Mouse (Mus musculus) liver, embryonic 12.5 days (tissue): ENCODE measurements around the gene Adgrg6. TPM values are rescaled to one million over a fixed set of nuclear protein-coding genes. Genes with fewer than 3 reads are reported as not detected.
A peak's percentile ranks its signal among the peaks of the same experiment; 100 is the strongest.

Experiments used
- ATAC-seq: fragments of 200-750 bp; cut with Nextera tagmentation; 2 replicates; pipeline ENCODE4 v1.8.0; 2017; ENCODE audit warnings: moderate number of reproducible peaks, mild to moderate bottlenecking, moderate library complexity
- H3K27ac ChIP-seq: fragments of 300-500 bp; sonication (generic); 2 replicates; pipeline ENCODE4 v1.5.1; 2016; ENCODE audit warnings: mild to moderate bottlenecking
- H3K27me3 ChIP-seq: fragments of 300-500 bp; sonication (generic); replicated peaks from 2 replicates; pipeline ENCODE4 v1.6.1; 2016; ENCODE audit warnings: mild to moderate bottlenecking, moderate library complexity
- H3K36me3 ChIP-seq: fragments of 300-500 bp; sonication (generic); 2 replicates; pipeline ENCODE4 v1.6.1; 2016; ENCODE audit warnings: mild to moderate bottlenecking, moderate library complexity
- H3K4me1 ChIP-seq: fragments of 300-500 bp; sonication (generic); 2 replicates; pipeline ENCODE4 v1.6.1; 2016
- H3K4me2 ChIP-seq: fragments of 300-500 bp; sonication (generic); 2 replicates; pipeline ENCODE4 v1.6.1; 2016; ENCODE audit warnings: mild to moderate bottlenecking, moderate library complexity
- H3K4me3 ChIP-seq: fragments of 300-500 bp; sonication (generic); 2 replicates; pipeline ENCODE4 v1.5.1; 2016; ENCODE audit warnings: mild to moderate bottlenecking, moderate library complexity
- H3K9ac ChIP-seq: fragments of 300-500 bp; sonication (generic); 2 replicates; pipeline ENCODE4 v1.6.1; 2016; ENCODE audit warnings: mild to moderate bottlenecking, moderate library complexity
- H3K9me3 ChIP-seq: fragments of 300-500 bp; sonication (generic); replicated peaks from 2 replicates; pipeline ENCODE4 v1.6.1; 2016; ENCODE audit warnings: mild to moderate bottlenecking, moderate library complexity
- WGBS: fragments of 180-500 bp; shearing (Covaris S2); methylation state at CpG from one replicate; pipeline ENCODE4 v1.1.7; 2016; ENCODE audit not compliant: insufficient replicate concordance; 5-methylcytosine and 5-hydroxymethylcytosine counted together
- polyA plus RNA-seq: library from polyadenylated mRNA; unstranded; fragments of >200 nt; fragmentation: Nextera tagmentation; extraction: Ambion mirVana; gene quantifications from 2 replicates; pipeline ENCODE4 v1.2.1, GENCODE M21; 2016

The Adgrg6 gene
- 0.78 and 1.1 TPM in 2 replicates for polyA plus RNA-seq

DNA sequence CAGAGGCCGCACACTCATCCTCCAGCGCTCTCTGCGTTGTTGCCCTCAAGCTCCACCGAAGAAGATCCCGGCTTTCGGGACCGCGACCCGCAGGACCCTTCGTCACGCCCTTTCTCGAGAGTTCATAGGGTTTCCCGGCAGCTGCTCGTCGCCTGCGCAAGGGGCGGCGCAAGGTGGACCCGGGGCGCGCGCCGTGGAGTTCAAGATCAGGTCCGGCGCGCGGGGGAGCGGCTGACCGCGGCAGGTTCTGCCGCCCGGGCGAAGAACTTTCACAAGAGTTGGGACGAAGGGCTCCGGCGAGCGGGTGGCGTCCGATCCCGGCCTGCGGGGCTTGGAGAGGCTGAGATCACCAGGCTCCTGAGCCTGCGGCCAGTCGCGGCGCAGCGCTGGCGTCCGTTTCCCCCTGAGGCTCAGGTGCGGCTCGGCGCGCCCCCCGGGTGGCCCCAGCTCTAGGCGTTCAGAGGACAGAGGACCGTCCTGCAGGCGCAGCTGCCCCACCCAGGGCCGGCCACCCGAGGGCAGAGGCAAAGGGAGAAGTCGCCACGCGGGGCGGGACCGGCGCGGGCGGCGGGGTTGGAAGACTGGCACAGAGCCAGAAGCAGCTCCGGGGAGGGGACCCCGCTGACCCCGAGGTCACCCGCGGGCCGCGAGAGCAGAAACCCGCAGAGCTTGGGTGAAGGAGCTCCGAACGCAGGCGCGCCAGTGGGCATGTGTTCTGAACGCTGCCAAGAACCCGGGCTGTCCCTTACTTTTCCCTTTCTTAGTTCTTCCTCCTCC lies at the start of gene Adgrg6:
Gene Adgrg6, minus strand, starts transcription at position 719 of the 777 bp plus-strand sequence.
- no peak within 1 kb of the TSS for H3K27ac ChIP-seq
- no peaks in the 10 kb centered on the region for H3K36me3 ChIP-seq
- peak within 1 kb of the TSS; percentile 74 for H3K4me2 ChIP-seq
- H3K4me1 ChIP-seq: no peaks in the 10 kb centered on the region
- H3K9me3 ChIP-seq: no peaks in the 10 kb centered on the region
- peak within 1 kb of the TSS; percentile 27; the same call in 1 of the 2 replicates for H3K9ac ChIP-seq
- WGBS: under 1% methylated on average over 81 of the region's 81 CpGs
- no peak; the same call in 1 of the 2 replicates for ATAC-seq
- peak within 1 kb of the TSS; percentile 58 for H3K4me3 ChIP-seq
- peaks cover 38% of the 10 kb centered on the region for H3K27me3 ChIP-seq

DNA sequence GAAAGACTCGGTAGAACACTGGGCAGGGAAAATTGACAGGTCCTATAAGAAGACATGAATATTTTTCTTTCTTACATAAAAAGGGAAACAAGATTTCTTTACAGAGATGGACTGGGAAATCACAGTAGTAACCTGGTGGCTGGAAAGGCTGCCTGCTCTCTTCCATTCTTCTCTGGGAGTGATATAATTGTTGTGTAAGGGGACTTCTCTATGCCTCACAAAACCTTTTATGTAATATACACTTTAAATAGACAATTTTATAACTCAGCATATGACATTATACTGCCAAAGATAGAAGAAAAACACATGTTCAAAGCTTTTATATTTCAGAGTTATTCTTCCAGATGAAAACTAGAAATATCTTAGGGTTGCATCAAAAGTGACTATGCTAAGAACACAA lies 46.8 kb upstream of the Adgrg6 start:
- Histone ChIP-seq H3K4me1 (no peaks in the 10 kb centered on the region), H3K36me3 (no peaks in the 10 kb centered on the region), H3K27ac (no peak overlapping the region), H3K9me3 (no peaks in the 10 kb centered on the region), H3K4me2 (no peak overlapping the region), H3K4me3 (no peak overlapping the region), H3K9ac (no peak overlapping the region), H3K27me3 (no peaks in the 10 kb centered on the region)
- 80% methylated on average over 1 of the region's 1 CpGs for WGBS
- ATAC-seq: no peak

DNA sequence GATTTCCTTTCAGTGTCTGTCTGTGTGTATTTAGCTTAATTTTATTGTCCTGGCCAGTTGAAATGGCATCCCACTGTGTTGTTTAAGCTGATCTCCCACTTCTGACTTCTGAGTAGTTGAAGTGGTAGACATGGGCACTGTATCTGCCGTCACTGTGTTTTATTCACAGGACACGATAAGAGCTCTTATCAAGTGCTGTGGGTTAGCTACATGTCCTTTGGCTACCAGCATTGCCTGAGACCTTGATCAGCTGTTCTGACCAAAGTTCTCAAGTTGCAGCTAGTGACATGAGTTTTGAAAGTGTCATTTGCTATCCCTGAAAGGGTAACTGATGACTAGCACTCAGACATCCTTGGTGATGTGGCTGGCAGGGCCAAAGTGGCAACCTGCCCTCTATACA lies 45.4 kb upstream of the Adgrg6 start:
- H3K27ac ChIP-seq: no peak overlapping the region
- no peak for ATAC-seq
- H3K4me3 ChIP-seq: no peak overlapping the region
- H3K4me1 ChIP-seq: no peaks in the 10 kb centered on the region
- H3K9me3 ChIP-seq: no peaks in the 10 kb centered on the region
- H3K4me2 ChIP-seq: no peak overlapping the region
- no peak overlapping the region for H3K9ac ChIP-seq
- no peaks in the 10 kb centered on the region for H3K36me3 ChIP-seq
- 52% methylated on average over 2 of the region's 2 CpGs for WGBS
- H3K27me3 ChIP-seq: no peaks in the 10 kb centered on the region

DNA sequence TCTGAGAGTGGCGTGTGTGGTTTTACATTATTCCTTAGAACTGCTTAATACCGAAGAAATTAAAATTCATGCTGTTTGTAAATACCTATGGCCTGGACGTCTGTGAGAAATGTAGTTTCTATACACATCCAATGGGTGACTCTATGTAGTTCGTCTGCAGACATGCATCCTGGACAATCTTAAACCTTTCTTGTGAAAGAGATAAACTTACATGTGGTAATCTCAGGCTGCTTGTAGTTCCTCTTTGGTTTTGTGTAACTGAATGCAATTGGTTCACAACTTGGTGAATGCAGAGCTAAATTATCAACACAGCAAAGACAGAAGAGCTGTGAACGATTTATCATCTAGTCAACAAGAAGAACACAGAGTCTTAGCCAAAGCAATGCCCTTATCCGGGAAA lies 44.2 kb upstream of the Adgrg6 start:
- H3K4me2 ChIP-seq: no peak overlapping the region
- H3K4me1 ChIP-seq: no peaks in the 10 kb centered on the region
- H3K9me3 ChIP-seq: no peaks in the 10 kb centered on the region
- no peaks in the 10 kb centered on the region for H3K27me3 ChIP-seq
- H3K27ac ChIP-seq: no peak overlapping the region
- no peaks in the 10 kb centered on the region for H3K36me3 ChIP-seq
- no peak for ATAC-seq
- no peak overlapping the region for H3K9ac ChIP-seq
- no peak overlapping the region for H3K4me3 ChIP-seq
- WGBS: 56% methylated on average over 6 of the region's 6 CpGs

DNA sequence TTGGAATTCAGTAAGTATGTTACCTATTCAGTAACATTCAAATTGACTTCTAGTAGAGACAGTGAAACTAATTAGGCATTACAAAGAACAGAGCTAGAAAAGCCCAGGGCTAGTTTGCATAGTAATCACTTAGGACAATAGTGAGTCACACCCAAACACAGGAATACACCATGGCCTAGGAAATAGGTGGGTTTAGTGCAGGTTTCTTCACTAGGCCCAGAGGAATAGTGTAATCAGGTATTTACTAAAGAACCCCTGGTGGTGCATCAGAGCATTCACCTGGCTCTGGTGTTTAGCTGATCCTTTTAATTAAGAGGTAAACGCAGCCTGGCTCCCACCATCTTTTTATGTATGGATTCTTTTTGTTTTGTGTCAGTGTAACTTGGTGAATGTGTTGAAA lies 38.0 kb upstream of the Adgrg6 start:
- no peak overlapping the region for H3K9ac ChIP-seq
- 72% methylated on average over 1 of the region's 1 CpGs for WGBS
- H3K27me3 ChIP-seq: no peaks in the 10 kb centered on the region
- H3K9me3 ChIP-seq: no peaks in the 10 kb centered on the region
- no peaks in the 10 kb centered on the region for H3K4me1 ChIP-seq
- H3K4me3 ChIP-seq: no peak overlapping the region
- ATAC-seq: no peak
- H3K4me2 ChIP-seq: no peak overlapping the region
- H3K27ac ChIP-seq: no peak overlapping the region
- no peaks in the 10 kb centered on the region for H3K36me3 ChIP-seq

DNA sequence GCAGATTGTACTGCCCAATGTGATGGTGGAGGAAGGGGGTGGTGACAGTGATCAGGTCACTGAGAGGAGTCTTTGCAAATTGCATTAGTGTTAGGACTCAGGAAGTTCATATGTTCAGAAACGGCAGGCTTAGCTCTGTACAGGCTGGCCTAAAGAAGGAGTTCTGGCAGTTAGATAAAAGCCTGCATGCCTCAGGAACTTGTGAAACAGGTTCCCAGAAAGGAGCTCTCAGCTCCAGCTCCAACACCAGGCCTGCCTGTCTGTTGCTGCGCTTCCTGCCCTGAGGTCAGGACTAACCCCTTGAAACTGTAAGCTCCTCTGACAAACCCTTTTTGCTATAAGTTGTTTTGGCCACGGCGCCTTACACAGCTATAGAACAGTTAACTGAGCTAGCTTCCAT lies 28.8 kb upstream of the Adgrg6 start:
- Histone ChIP-seq H3K36me3 (no peaks in the 10 kb centered on the region), H3K4me3 (no peak overlapping the region), H3K9ac (no peak overlapping the region), H3K4me1 (no peaks in the 10 kb centered on the region), H3K4me2 (no peak overlapping the region), H3K27ac (no peak overlapping the region), H3K9me3 (no peaks in the 10 kb centered on the region), H3K27me3 (no peaks in the 10 kb centered on the region)
- no peak for ATAC-seq
- WGBS: 59% methylated on average over 4 of the region's 4 CpGs

DNA sequence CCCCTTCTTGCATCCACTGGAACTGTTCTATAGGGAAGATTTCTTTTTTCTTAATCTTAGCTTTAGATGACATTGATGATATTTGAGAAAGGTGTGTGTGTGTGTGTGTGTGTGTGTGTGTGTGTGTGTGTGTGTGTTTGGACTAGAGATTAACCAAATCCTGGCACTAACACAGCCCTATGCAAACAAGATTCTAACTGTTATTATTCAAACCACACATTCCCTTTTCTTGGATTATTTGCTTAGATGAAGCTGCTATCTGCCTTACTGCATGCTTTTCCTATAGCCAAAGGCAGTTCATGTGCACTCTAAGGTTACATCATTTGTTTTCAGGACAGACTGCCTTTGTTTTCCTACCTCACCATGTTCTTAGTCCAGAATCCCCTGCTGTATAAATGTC lies 25.7 kb upstream of the Adgrg6 start:
- no peak overlapping the region for H3K9ac ChIP-seq
- no peak overlapping the region for H3K27ac ChIP-seq
- no peak for ATAC-seq
- no peaks in the 10 kb centered on the region for H3K4me1 ChIP-seq
- no peak overlapping the region for H3K4me2 ChIP-seq
- H3K27me3 ChIP-seq: no peaks in the 10 kb centered on the region
- no peaks in the 10 kb centered on the region for H3K36me3 ChIP-seq
- no peaks in the 10 kb centered on the region for H3K9me3 ChIP-seq
- no peak overlapping the region for H3K4me3 ChIP-seq

DNA sequence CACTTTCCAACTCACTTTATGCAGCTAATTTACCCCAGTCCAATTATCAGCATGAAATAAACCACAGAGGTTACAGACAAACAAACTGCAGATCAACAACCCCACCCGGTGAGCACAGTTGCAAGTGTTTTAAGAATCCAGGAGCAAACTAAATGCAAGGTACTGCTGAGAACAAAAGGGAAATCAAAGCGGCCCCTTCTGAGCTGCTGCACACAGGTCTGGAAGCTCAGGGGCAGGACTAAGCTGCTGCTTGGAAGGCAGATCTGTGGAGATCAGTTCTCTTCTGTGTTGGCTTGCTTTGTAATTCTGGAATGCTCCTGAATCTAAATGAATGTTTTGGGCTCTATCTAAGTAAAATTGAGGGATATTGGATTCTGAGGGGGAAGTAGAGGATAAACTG lies 25.2 kb upstream of the Adgrg6 start:
- Histone ChIP-seq H3K9me3 (no peaks in the 10 kb centered on the region), H3K27me3 (no peaks in the 10 kb centered on the region), H3K4me1 (no peaks in the 10 kb centered on the region), H3K36me3 (no peaks in the 10 kb centered on the region), H3K9ac (no peak overlapping the region), H3K4me3 (no peak overlapping the region), H3K4me2 (no peak overlapping the region), H3K27ac (no peak overlapping the region)
- 24% methylated on average over 2 of the region's 2 CpGs for WGBS
- ATAC-seq: no peak

DNA sequence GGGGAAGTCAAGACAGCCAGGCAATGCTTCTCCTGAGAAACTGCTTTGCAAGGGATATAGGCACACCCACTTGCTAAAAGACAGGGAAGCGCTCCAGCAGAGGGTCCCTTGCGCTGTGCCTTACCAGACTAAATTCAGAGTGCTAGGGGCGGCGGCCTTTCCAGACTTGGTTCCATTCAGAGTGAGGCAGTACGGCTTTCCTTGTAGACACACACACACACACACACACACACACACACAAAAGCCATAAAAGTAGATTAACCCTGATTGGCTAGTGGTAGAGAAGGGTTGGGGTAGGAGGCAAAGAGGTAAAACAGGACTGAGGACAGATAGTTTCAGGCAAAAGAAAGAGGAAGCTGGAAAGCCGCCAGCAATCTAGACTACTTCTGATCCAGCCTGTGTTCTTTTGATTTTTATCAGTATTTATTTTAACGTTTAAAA lies 672 bp upstream of the Adgrg6 start:
- H3K4me2 ChIP-seq: no peak overlapping the region
- no peak overlapping the region for H3K27ac ChIP-seq
- no peak for ATAC-seq
- no peaks in the 10 kb centered on the region for H3K9me3 ChIP-seq
- H3K27me3 ChIP-seq: peaks cover 38% of the 10 kb centered on the region
- H3K4me1 ChIP-seq: no peaks in the 10 kb centered on the region
- H3K4me3 ChIP-seq: no peak overlapping the region
- no peaks in the 10 kb centered on the region for H3K36me3 ChIP-seq
- WGBS: 26% methylated on average over 7 of the region's 7 CpGs
- no peak overlapping the region for H3K9ac ChIP-seq

DNA sequence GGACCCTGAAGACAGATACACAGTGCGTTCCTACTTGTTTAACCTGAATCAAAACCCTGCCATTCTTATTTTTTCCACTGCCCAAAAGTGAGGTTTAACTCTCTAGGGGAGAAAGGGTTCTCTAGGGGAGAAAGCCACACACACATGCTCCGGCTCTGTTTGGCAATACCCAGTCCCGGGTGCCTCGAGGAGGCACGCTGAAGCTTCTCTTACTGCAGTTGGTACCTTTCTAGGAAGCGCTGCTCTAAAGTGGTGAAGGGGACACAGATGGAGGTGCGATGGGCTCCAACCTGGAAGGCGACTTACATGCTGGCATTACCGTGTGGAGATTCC lies 885 bp downstream of the Adgrg6 start:
- no peaks in the 10 kb centered on the region for H3K4me1 ChIP-seq
- H3K36me3 ChIP-seq: no peaks in the 10 kb centered on the region
- peaks cover 38% of the 10 kb centered on the region for H3K27me3 ChIP-seq
- H3K4me2 ChIP-seq: peak overlapping the region; percentile 74
- 4% methylated on average over 9 of the region's 9 CpGs for WGBS
- no peaks in the 10 kb centered on the region for H3K9me3 ChIP-seq
- H3K9ac ChIP-seq: no peak overlapping the region
- no peak for ATAC-seq
- peak overlapping the region; percentile 58 for H3K4me3 ChIP-seq
- H3K27ac ChIP-seq: no peak overlapping the region

DNA sequence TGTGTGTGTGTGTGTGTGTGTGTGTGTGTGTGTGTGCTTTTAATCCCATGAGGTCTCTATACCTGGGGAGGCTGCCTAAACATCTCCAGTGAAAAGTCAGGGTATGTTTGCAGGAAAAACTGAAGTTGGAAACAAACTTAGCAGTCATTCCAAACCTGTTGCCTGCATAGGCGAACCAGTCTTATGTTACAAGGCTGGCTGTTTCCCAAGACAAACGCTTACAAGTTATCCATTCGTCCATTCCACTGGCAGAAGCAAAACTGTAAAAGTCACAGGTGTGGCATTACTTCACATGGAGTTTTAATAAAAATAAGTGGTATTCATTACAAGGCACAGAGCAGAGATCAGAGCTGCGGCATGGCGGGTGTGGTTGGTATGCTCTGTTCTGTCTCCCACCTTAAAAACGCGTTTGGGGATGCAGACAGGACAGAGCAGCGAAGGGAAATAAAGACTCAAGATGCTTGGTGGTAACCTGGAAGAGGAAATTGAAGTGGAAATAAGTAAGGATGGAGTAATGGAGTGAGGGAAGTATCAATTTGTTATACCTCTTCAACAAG lies 1.9 kb downstream of the Adgrg6 start:
- 55% methylated on average over 8 of the region's 8 CpGs for WGBS
- no peak overlapping the region for H3K9ac ChIP-seq

DNA sequence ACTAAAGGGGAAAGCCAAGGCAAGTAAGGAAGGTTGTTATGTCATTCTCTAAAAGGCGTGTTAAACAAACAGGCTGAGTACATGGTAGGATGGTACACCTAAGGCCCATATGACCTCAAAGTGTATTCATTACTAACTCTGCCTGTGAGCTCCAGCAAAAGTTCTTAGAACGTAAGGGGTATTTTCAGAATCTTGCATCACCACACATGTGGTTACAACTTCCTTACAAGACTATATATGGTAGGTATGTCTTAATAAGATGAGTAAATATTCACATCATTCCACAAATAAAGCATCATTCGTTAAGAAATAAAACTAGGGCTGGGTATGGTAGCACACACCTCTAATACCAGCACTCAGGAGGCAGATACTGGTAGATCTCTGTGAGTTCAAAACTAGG lies 8.4 kb downstream of the Adgrg6 start:
- H3K4me1 ChIP-seq: no peaks in the 10 kb centered on the region
- H3K9me3 ChIP-seq: no peaks in the 10 kb centered on the region
- H3K27ac ChIP-seq: no peak overlapping the region
- H3K27me3 ChIP-seq: no peaks in the 10 kb centered on the region
- no peak overlapping the region for H3K9ac ChIP-seq
- H3K4me3 ChIP-seq: no peak overlapping the region
- 59% methylated on average over 3 of the region's 3 CpGs for WGBS
- no peak overlapping the region for H3K4me2 ChIP-seq
- no peaks in the 10 kb centered on the region for H3K36me3 ChIP-seq
- ATAC-seq: no peak

More for the DNA sequence above, 1.9 kb downstream of the Adgrg6 start:
- ATAC-seq: no peak
- H3K4me1 ChIP-seq: no peaks in the 10 kb centered on the region
- no peak overlapping the region for H3K27ac ChIP-seq
- no peak overlapping the region for H3K4me2 ChIP-seq
- no peaks in the 10 kb centered on the region for H3K36me3 ChIP-seq
- no peak overlapping the region for H3K4me3 ChIP-seq
- peaks cover 38% of the 10 kb centered on the region for H3K27me3 ChIP-seq
- no peaks in the 10 kb centered on the region for H3K9me3 ChIP-seq

DNA sequence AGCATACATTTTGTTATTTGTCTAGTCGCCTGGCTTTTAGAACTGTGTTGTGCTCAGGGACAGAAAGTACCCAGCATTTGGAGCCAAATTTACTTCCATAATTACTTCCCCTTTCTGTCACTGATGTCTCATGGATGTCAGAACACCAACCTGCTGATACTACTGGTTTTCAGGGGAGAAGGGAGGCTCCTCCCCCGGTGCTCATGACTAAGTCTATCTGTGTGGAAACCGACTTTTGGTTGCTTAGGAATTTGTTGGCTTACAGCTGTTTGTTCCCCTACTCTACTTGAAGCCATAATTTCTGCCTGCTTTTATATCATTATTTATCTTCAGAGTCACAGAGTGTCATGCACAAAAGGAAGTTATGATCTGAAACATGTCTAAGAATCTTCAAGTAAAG lies 14.4 kb downstream of the Adgrg6 start:
- Histone ChIP-seq H3K4me2 (no peak overlapping the region), H3K4me3 (no peak overlapping the region), H3K27me3 (no peaks in the 10 kb centered on the region), H3K36me3 (no peaks in the 10 kb centered on the region), H3K27ac (no peak overlapping the region), H3K9ac (no peak overlapping the region), H3K4me1 (no peaks in the 10 kb centered on the region), H3K9me3 (no peaks in the 10 kb centered on the region)
- ATAC-seq: no peak
- WGBS: 62% methylated on average over 3 of the region's 3 CpGs
